Mouse (Mus musculus) hindbrain, embryonic 12.5 days (tissue): ENCODE measurements around the gene Dnah12. TPM values are rescaled to one million over a fixed set of nuclear protein-coding genes. Genes with fewer than 3 reads are reported as not detected.
"Not testable (repeated sequence)": the region's sequence is repeated elsewhere in the genome, so short reads cannot be mapped to it uniquely, and the experiment has no call there.

ENCODE experiments used
- ATAC-seq: fragments of 200-750 bp; cut with Nextera tagmentation; 2 replicates; pipeline ENCODE4 v1.8.0; 2017; ENCODE audit warnings: moderate TSS enrichment; ENCODE audit not compliant: low FRiP score
- H3K27ac ChIP-seq: fragments of 300-500 bp; sonication (generic); 2 replicates; pipeline ENCODE4 v1.5.1; 2016; ENCODE audit warnings: mild to moderate bottlenecking
- H3K27me3 ChIP-seq: fragments of 300-500 bp; sonication (generic); 2 replicates; pipeline ENCODE4 v1.6.1; 2016; ENCODE audit warnings: mild to moderate bottlenecking
- H3K36me3 ChIP-seq: fragments of 300-500 bp; sonication (generic); 2 replicates; pipeline ENCODE4 v1.6.1; 2016; ENCODE audit warnings: mild to moderate bottlenecking
- H3K4me1 ChIP-seq: fragments of 300-500 bp; sonication (generic); 2 replicates; pipeline ENCODE4 v1.6.1; 2016
- H3K4me2 ChIP-seq: fragments of 300-500 bp; sonication (generic); replicated peaks from 2 replicates; pipeline ENCODE4 v1.6.1; 2016; ENCODE audit warnings: mild to moderate bottlenecking
- H3K4me3 ChIP-seq: fragments of 300-500 bp; sonication (generic); 2 replicates; pipeline ENCODE4 v1.5.1; 2016; ENCODE audit warnings: mild to moderate bottlenecking
- H3K9ac ChIP-seq: fragments of 300-500 bp; sonication (generic); 2 replicates; pipeline ENCODE4 v1.6.1; 2016; ENCODE audit warnings: mild to moderate bottlenecking, moderate library complexity
- H3K9me3 ChIP-seq: fragments of 300-500 bp; sonication (generic); replicated peaks from 2 replicates; pipeline ENCODE4 v1.6.1; 2016; ENCODE audit warnings: mild to moderate bottlenecking
- WGBS: fragments of 180-500 bp; shearing (Covaris S2); methylation state at CpG from one replicate; pipeline ENCODE4 v1.1.7; 2016; 5-methylcytosine and 5-hydroxymethylcytosine counted together
- microRNA-seq: library from miRNA; unstranded; fragments of <30 nt; microRNA quantifications from one replicate; pipeline ENCODE4, GENCODE M21; 2017
- polyA plus RNA-seq: library from polyadenylated mRNA; unstranded; fragments of >200 nt; fragmentation: Nextera tagmentation; extraction: Ambion mirVana; gene quantifications from 2 replicates; pipeline ENCODE4 v1.2.1, GENCODE M21; 2016

Dnah12 gene
- polyA plus RNA-seq, 1 experiment from 2014 or later: 0.08 TPM

- Histone ChIP-seq H3K27me3 (no peaks in the 10 kb centered on the region), H3K9me3 (no peaks in the 10 kb centered on the region), H3K27ac (no peak overlapping the region), H3K4me2 (no peak overlapping the region), H3K36me3 (no peaks in the 10 kb centered on the region), H3K9ac (no peak overlapping the region), H3K4me1 (no peaks in the 10 kb centered on the region), H3K4me3 (no peak overlapping the region)
- no peak for ATAC-seq
- 86% methylated on average over 4 of the region's 4 CpGs for WGBS
Measured at GRCm38 (mm10) chr14:26907401-26907800, 214.3 kb downstream of the Dnah12 start.

- H3K27ac ChIP-seq, H3K9ac ChIP-seq, H3K27me3 ChIP-seq, H3K9me3 ChIP-seq, H3K4me3 ChIP-seq, H3K4me1 ChIP-seq, H3K4me2 ChIP-seq, H3K36me3 ChIP-seq, ATAC-seq: not testable (repeated sequence)
- 38% methylated on average over 9 of the region's 9 CpGs for WGBS
Measured at GRCm38 (mm10) chr14:26910461-26910860, 217.4 kb downstream of the Dnah12 start.

- H3K4me2 ChIP-seq: no peak overlapping the region
- no peaks in the 10 kb centered on the region for H3K36me3 ChIP-seq
- ATAC-seq: no peak
- H3K4me3 ChIP-seq: no peak overlapping the region
- WGBS: 76% methylated on average over 6 of the region's 6 CpGs
- 0 out of 2 replicates have a peak, but pooled peaks cover 3% of the 10 kb centered on the region for H3K4me1 ChIP-seq
- H3K9me3 ChIP-seq: no peaks in the 10 kb centered on the region
- no peak overlapping the region for H3K27ac ChIP-seq
- H3K27me3 ChIP-seq: no peaks in the 10 kb centered on the region
- H3K9ac ChIP-seq: no peak overlapping the region
Measured at GRCm38 (mm10) chr14:26911201-26911600, 218.1 kb downstream of the Dnah12 start.

- no peaks in the 10 kb centered on the region for H3K9me3 ChIP-seq
- H3K27ac ChIP-seq: no peak overlapping the region
- no peak for ATAC-seq
- no peaks in the 10 kb centered on the region for H3K27me3 ChIP-seq
- H3K4me2 ChIP-seq: no peak overlapping the region
- no peak overlapping the region for H3K9ac ChIP-seq
- 0 out of 2 replicates have a peak, but pooled peaks cover 3% of the 10 kb centered on the region for H3K4me1 ChIP-seq
- no peak overlapping the region for H3K4me3 ChIP-seq
- 93% methylated on average over 13 of the region's 13 CpGs for WGBS
- no peaks in the 10 kb centered on the region for H3K36me3 ChIP-seq
Measured at GRCm38 (mm10) chr14:26911826-26912225, 218.8 kb downstream of the Dnah12 start.

GRCm38 (mm10) chr14:26913681-26914268 is 220.7 kb downstream of the Dnah12 start:
- Histone ChIP-seq H3K4me3 (no peak overlapping the region), H3K9me3 (no peaks in the 10 kb centered on the region), H3K9ac (no peak overlapping the region), H3K36me3 (peaks cover 3% of the 10 kb centered on the region; the same call in 1 of the 2 replicates), H3K4me1 (0 out of 2 replicates have a peak, but pooled peaks cover 3% of the 10 kb centered on the region), H3K27ac (no peak overlapping the region), H3K4me2 (no peak overlapping the region), H3K27me3 (no peaks in the 10 kb centered on the region)
- 62% methylated on average over 9 of the region's 9 CpGs for WGBS
- no peak for ATAC-seq

GRCm38 (mm10) chr14:26919310-26919709 is 226.2 kb downstream of the Dnah12 start:
- ATAC-seq: no peak
- Histone ChIP-seq H3K27me3 (no peaks in the 10 kb centered on the region), H3K9ac (no peak overlapping the region), H3K27ac (no peak overlapping the region), H3K4me3 (no peak overlapping the region), H3K36me3 (peaks cover 33% of the 10 kb centered on the region), H3K9me3 (no peaks in the 10 kb centered on the region), H3K4me1 (no peaks in the 10 kb centered on the region), H3K4me2 (no peak overlapping the region)
- WGBS: 91% methylated on average over 3 of the region's 3 CpGs

GRCm38 (mm10) chr14:26923702-26924421 is 230.8 kb downstream of the Dnah12 start:
- Histone ChIP-seq H3K27me3 (no peaks in the 10 kb centered on the region), H3K4me3 (no peak overlapping the region), H3K9ac (no peak overlapping the region), H3K4me1 (no peaks in the 10 kb centered on the region), H3K27ac (no peak overlapping the region), H3K36me3 (peaks cover 43% of the 10 kb centered on the region), H3K9me3 (no peaks in the 10 kb centered on the region), H3K4me2 (no peak overlapping the region)
- WGBS: 93% methylated on average over 5 of the region's 5 CpGs
- no peak for ATAC-seq

- Histone ChIP-seq H3K9ac (no peak overlapping the region), H3K4me1 (no peaks in the 10 kb centered on the region), H3K27ac (no peak overlapping the region), H3K27me3 (no peaks in the 10 kb centered on the region), H3K36me3 (peaks cover 18% of the 10 kb centered on the region), H3K9me3 (no peaks in the 10 kb centered on the region), H3K4me2 (no peak overlapping the region), H3K4me3 (no peak overlapping the region)
- WGBS: 82% methylated on average over 3 of the region's 3 CpGs
- no peak for ATAC-seq
Measured at GRCm38 (mm10) chr14:26934891-26935290, 241.8 kb downstream of the Dnah12 start.

- no peak overlapping the region for H3K4me2 ChIP-seq
- H3K36me3 ChIP-seq: peaks cover 21% of the 10 kb centered on the region
- 96% methylated on average over 4 of the region's 4 CpGs for WGBS
- H3K9me3 ChIP-seq: no peaks in the 10 kb centered on the region
- H3K4me3 ChIP-seq: no peak overlapping the region
- no peaks in the 10 kb centered on the region for H3K4me1 ChIP-seq
- H3K27me3 ChIP-seq: no peaks in the 10 kb centered on the region
- ATAC-seq: no peak
- H3K9ac ChIP-seq: no peak overlapping the region
- H3K27ac ChIP-seq: no peak overlapping the region
Measured at GRCm38 (mm10) chr14:26935558-26935957, 242.5 kb downstream of the Dnah12 start.

Small RNAs within 50 kb of the gene (microRNA-seq; reads per million reads assigned to microRNA genes)
- gene Mir7672: not detected

Other genes with a start within 250 kb of the Dnah12 start
- 24.9 and 25.5 TPM in 2 replicates for gene Slmap, start 158.3 kb upstream of the Dnah12 start, polyA plus RNA-seq
- gene Dennd6a, start 119.4 kb upstream of the Dnah12 start, polyA plus RNA-seq: 28.9 and 32.7 TPM in 2 replicates
- gene Arf4, start 55.2 kb upstream of the Dnah12 start, polyA plus RNA-seq: 556 and 628 TPM in 2 replicates
- gene Pde12, start 23.4 kb upstream of the Dnah12 start, polyA plus RNA-seq: 12.3 and 12.4 TPM in 2 replicates
- not detected in 2 replicates for gene Asb14, start 201.3 kb downstream of the Dnah12 start, polyA plus RNA-seq